Mouse (Mus musculus) heart, postnatal 10 days (tissue): ENCODE results near the gene Svopl. TPM values are rescaled to one million over a fixed set of nuclear protein-coding genes. Genes with fewer than 3 reads are reported as not detected.
A peak's percentile ranks its signal among the peaks of the same experiment; 100 is the strongest.

Experiments used
- DNase-seq, 2 experiments: peaks; one replicate each; pipeline ENCODE4 v3.0.0; 2021
- intact Hi-C: fragments of 180-260 bp; cut with DNase I; formaldehyde crosslinking; loops from one replicate; pipeline ENCODE4 v1.15.1; 2025
- total RNA-seq, 2 experiments: library from RNA; stranded (reverse); gene quantifications; 2 replicates each; pipeline ENCODE4 v1.2.3; 2021

Svopl gene
- total RNA-seq, result 1 to 10 TPM in 1 of 2 experiments, under 1 TPM in 1; 0.57 to 1.1 TPM

- no peak for DNase-seq
- intact Hi-C loops, result no loop called here
Observed at GRCm38 (mm10) chr6:38046838-38047237, at the start of gene Svopl. Gene Svopl (minus strand): TSS chr6:38046996.

- intact Hi-C loops, result no loop called here
- no peak for DNase-seq
Observed at GRCm38 (mm10) chr6:38094701-38095100, 47.9 kb upstream of the Svopl start.

DNA sequence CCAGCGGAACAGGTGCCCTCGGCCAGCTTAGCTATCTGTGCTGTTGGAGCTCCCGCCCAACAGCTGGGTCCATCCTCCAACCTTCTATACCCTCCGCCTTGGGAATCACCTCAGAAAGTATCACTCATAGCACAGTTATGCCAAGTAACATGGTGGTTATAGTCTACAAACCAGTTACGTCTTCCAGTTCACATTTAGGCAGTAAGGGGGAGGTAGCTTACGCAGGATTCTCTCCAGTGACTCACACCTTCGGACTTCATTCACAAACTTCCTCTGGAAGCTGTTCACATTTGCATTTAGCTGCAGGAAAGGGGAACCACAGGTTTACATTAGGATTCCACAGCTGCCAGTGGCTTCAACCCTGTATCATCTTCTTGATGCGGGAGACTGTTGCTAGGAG is 45.7 kb upstream of the Svopl start:
- intact Hi-C loops, result no loop called here
- no peak for DNase-seq

DNA sequence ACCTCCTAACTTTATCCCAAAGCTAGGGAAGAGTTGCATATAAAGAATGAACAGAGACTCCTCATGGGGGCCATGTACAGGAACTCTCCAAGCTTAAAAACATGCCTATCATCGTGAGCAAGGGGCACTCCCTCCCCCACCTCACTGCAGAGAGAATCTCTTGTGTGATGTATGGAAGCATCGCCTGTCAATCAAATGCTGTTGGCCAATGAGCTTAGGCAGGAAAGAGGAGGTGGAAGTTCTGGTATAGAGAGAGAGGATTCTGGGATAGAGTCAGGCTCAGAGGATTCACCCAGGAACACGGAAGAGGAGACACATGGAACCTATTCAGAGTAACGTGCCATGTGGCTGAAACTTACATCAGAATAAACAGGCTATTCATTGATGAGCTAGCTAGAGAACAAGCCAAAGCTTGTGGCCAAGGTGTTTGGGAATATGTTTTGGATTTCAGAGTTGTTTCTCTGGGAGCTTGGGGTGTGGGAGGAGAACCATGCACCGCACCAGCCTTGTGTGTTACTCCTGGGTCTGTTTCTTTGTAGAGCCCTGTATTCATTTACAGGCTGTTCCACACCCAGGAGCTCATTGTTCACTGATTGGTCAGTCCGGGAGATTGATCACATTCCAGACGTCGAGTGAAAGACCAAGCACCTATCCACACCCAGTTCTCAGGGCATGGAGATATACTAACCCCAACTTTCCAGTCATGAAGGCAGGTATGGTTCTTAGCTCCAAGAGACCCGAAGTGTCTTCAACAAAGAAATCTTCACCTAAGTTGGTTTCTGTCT is 40.6 kb upstream of the Svopl start:
- no peak for DNase-seq
- intact Hi-C loops, result no loop called here

- no peak for DNase-seq
- intact Hi-C loops, result no loop called here
Observed at GRCm38 (mm10) chr6:38083204-38083603, 36.4 kb upstream of the Svopl start.

GRCm38 (mm10) chr6:38081727-38082341 is 35.0 kb upstream of the Svopl start:
- intact Hi-C loops, result no loop called here
- DNase-seq, result peak; percentile 34 to 47

- intact Hi-C loops, result no loop called here
- DNase-seq, result no peak
Observed at GRCm38 (mm10) chr6:38080364-38080763, 33.6 kb upstream of the Svopl start.

GRCm38 (mm10) chr6:38073592-38073991 is 26.8 kb upstream of the Svopl start:
- intact Hi-C loops, result loop anchor here (5.0 to 10.0 kb wide), 2 partner anchors 59 to 709 kb away; no protein-coding TSS in a partner anchor
- DNase-seq, result no peak

DNA sequence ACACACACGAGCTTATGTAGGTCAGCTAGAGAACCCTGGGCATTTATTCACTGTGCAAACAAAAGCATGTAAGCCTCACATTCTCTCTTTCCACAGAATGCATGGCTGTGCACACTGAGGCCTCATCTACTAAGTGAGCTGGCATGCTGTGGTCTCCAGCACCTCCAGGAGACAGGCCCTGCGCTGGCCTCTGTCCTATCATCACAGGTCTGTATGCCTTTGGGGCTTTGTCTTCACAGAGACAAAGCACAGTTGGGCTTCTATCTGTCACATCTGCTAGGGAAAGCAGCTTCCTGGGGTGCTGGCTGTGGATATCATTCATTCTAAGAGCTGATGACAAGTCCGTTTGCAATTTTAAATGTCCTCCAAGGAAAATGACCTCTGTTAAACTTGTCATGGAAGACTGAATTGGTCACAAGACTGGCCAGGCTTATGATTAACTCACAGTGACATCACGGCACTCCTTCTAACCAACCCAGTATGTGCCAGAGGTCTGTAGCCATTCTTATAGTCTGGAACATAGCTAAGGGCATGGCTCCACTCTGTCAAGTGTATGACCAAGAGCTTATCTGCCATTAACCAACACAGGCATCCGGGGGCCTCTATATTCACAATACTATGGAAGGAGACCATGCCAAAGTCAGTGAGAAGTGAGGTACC is 25.5 kb upstream of the Svopl start:
- peak; percentile 14 to 19 for DNase-seq
- intact Hi-C loops, result loop anchor here (5.0 to 10.0 kb wide), 2 partner anchors 60 to 707 kb away; no protein-coding TSS in a partner anchor

- no peak for DNase-seq
- intact Hi-C loops, result loop anchor here (5.0 to 10.0 kb wide), 2 partner anchors 61 to 706 kb away; no protein-coding TSS in a partner anchor
Observed at GRCm38 (mm10) chr6:38071256-38071655, 24.5 kb upstream of the Svopl start.

DNA sequence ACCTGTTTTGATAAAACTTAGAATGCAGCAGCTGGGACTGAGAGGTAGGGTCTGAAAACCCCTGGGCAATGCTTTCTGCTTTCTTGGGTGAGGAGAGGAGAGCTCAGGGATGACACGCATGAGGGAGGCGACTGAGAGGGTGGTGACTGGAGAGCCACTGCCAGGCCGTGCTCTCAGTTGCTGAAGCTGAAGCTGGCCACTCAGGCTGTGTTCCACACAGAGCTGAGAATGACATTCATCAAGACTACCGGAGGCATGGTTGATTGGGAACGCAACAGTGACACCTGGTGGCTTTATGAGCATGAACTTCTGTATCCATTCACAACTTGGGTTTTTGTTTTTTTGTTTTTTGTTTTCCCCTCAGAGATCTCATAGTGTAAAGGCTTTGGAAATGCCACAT is 19.4 kb upstream of the Svopl start:
- intact Hi-C loops, result loop anchor here (1.0 to 5.0 kb wide), 4 partner anchors 57 to 601 kb away; partner anchors contain the start of gene Trim24
- peak; percentile 69 to 78 for DNase-seq

DNA sequence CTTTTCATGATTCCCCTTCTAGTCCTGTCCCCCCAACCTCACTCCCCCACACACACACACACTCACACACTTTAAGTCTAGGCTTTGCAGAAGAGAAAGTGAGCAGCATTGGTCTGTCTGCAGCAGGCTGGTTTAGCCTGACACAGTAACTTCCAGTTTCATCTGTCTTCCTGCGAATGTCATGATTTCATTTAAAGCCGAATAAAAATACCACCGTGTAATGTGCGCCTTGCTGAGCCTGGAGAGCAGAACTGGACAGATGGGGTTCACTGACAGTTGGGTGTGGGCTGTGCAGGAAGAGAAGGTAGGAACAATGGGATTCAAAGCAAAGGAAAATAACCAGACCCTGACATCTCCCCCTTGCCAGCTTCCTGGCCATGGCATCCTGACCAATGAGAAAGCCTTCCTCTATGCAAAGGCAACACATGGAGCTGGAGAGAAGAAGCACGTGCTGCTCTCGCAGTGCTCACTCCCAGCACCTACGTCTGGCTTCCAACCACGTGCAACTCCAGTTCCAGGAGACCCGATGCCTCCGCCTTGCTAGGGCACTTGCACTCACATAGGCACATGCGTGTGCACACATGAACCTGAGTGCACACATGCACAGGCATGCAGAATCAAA is 18.8 kb upstream of the Svopl start:
- intact Hi-C loops, result loop anchor here (1.0 to 5.0 kb wide), 4 partner anchors 56 to 601 kb away; partner anchors contain the start of gene Trim24
- DNase-seq, result peak in 1 of 2 experiments; percentile 12

GRCm38 (mm10) chr6:38065122-38065500 is 18.3 kb upstream of the Svopl start:
- DNase-seq, result peak in 1 of 2 experiments; percentile 26
- intact Hi-C loops, result loop anchor here (5.0 kb wide), 1 partner anchor 193 kb away; the partner anchor contains the start of gene Trim24

DNA sequence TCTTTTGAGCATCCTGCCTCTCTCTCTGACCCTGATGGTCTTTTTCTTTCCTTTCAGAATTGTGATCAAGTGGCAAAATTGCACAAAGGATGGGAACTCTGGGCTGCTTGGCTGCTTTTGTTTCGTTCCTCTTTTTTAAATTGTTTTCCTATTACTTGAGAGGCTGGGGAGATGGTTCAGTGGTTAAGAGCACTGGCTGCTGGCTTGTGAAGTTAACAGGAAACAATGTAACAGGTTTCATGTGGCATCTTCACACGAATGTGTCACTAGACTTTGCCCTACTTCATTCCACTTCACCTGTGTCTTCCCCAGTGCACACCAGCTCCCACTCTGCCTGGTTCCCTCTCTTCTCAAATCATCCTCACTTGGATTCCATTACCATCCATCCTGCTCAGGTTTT is 17.8 kb upstream of the Svopl start:
- intact Hi-C loops, result loop anchor here (5.0 kb wide), 1 partner anchor 192 kb away; the partner anchor contains the start of gene Trim24
- no peak for DNase-seq

- no peak for DNase-seq
- intact Hi-C loops, result no loop called here
Observed at GRCm38 (mm10) chr6:38058805-38059204, 12.0 kb upstream of the Svopl start.

- DNase-seq, result no peak
- intact Hi-C loops, result no loop called here
Observed at GRCm38 (mm10) chr6:38055471-38056330, 8.9 kb upstream of the Svopl start.

DNA sequence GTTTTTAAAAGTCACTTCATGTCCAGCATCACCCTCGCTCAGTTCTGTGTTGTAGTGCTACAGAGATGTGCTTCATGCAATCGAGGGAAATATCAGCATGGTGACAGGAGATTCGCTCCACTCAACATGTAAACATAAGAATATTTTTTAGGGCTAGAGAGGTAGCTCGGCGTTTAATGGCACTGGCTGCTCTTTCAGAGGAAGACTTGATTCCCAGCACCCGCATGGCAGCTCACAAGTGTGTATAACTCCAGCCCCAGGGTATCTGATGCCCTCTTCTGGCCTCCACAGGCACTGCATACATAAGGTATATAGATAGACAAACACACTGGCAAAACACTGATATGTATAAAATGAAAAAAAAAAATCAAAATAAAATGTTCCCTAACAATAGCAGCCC is 2.8 kb upstream of the Svopl start:
- DNase-seq, result no peak
- intact Hi-C loops, result no loop called here

GRCm38 (mm10) chr6:38048800-38049561 is 2.2 kb upstream of the Svopl start:
- intact Hi-C loops, result no loop called here
- DNase-seq, result peak; percentile 50 to 52

DNA sequence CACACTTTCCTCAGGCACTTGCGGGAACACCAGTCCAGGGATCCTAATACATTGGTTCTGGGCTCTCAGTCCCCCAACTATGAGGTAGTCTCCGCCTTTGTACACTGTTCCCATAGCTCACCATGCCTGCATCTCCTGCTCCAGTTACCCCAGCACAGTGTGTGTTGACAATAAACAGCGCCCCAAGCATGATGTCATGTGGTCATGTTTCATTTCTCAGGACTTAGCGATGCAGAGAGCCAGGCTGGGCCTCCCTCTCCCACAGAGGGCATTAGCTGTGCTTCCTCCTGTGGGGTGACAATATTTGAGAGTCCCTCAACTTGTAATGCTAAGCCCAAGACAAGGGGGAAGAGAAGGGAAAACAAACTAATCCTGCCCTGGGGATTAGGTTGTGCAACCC is 1.2 kb upstream of the Svopl start:
- DNase-seq, result peak in 1 of 2 experiments; percentile 15
- intact Hi-C loops, result no loop called here
